Mouse (Mus musculus): ENCODE results near the gene C3ar1. TPM values are rescaled to one million over a fixed set of nuclear protein-coding genes. Genes with fewer than 3 reads are reported as not detected.

C3ar1 gene
- polyA plus RNA-seq, 1 experiment = 8.2 TPM

Other genes with a start within 250 kb of the C3ar1 start
- 0.04 and 0.06 TPM in 2 replicates for gene Gdf3, start 246.1 kb downstream of the C3ar1 start, polyA plus RNA-seq (2012; rRNA removed)
- gene Dppa3, start 229.8 kb downstream of the C3ar1 start, polyA plus RNA-seq (2012; rRNA removed) = not detected in 2 replicates
- 0.23 and 0.29 TPM in 2 replicates for gene Nanog, start 148.7 kb downstream of the C3ar1 start, polyA plus RNA-seq (2012; rRNA removed)
- 23.2 and 27.8 TPM in 2 replicates for gene Slc2a3, start 54.5 kb downstream of the C3ar1 start, polyA plus RNA-seq (2012; rRNA removed)
- gene Foxj2, start 36.2 kb downstream of the C3ar1 start, polyA plus RNA-seq (2012; rRNA removed) = 10.4 and 15.8 TPM in 2 replicates
- gene Necap1, start 18.3 kb upstream of the C3ar1 start, polyA plus RNA-seq (2012; rRNA removed) = 24.9 and 26.0 TPM in 2 replicates
- gene Clec4a1, start 65.7 kb upstream of the C3ar1 start, polyA plus RNA-seq (2012; rRNA removed) = 4.8 and 5.1 TPM in 2 replicates
- 2.6 and 2.7 TPM in 2 replicates for gene Clec4a3, start 96.4 kb upstream of the C3ar1 start, polyA plus RNA-seq (2012; rRNA removed)
- not detected in 2 replicates for gene Clec4a4, start 134.2 kb upstream of the C3ar1 start, polyA plus RNA-seq (2012; rRNA removed)
- 2.0 and 5.9 TPM in 2 replicates for gene Clec4b1, start 193.8 kb upstream of the C3ar1 start, polyA plus RNA-seq (2012; rRNA removed)

All from gonadal fat pad, adult 2 months (tissue).